Comparison of ENCODE assay signal across 11 mouse cellular contexts in the genomic region with DNA sequence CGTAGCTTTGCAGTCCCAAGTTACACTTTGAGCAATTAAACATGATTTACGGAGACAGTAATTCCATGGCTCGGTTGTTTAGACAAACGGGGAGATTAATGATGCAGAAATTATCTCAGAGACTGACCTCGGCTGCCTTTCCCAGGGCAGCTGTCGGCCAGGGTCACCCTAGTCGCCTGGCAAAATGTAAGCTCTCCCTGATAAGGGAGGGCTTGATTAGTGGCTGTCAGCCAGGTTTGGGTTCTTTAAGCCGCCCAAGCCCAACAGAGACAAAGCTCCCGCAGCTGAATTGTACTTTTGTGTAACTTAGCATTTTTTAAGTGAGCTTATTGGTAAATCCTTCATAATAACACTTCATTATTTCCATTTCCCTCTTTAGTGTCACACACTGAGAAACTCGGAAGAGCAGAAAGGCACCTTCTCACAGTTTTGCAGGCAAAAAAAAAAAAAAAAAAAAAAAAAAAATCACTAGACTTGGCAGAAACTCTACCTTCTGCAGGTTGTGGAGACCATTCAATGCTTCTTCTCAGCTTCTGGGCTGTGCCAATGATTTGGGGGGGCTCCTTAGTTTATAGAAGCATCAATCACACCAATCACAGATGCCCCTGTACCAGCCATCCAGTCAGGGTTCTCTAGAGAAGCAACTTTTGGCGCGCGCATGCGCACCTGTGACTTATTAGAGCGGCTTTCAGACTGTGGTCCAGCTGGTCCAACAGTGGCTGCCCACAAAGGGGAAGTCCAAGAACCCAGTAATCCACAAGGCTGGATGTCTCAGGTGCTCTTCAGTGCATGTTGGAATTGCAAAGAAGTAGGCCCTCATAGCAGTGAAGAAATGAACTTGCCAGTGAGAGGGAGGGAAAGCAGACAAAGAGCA. TPM values are rescaled to one million over a fixed set of nuclear protein-coding genes. Genes with fewer than 3 reads are reported as not detected.
DNase-seq lines count a peak whose midpoint lies in the region; ATAC-seq and TF ChIP-seq lines count a peak whose summit lies in the region.
"Had no signal": no experiment of that assay in that cellular context is flagged by ENCODE, and none has a peak within 500 bp of the region (broad histone marks: within the 10 kb centered on the region; RNA-seq: fewer than 3 reads in every experiment).

No protein-coding gene starts in this region.

- H3K27ac ChIP-seq in hindbrain, embryonic 16.5 days (ENCODE audit: low read depth, low read length) = no peak overlapping the region
- H3K27ac ChIP-seq in hindbrain, embryonic 13.5 days = no peak overlapping the region
- no peak overlapping the region for H3K27ac ChIP-seq in heart, embryonic 10.5 days
- no peak overlapping the region for H3K27ac ChIP-seq in kidney, postnatal 0 days
- no peak overlapping the region for H3K27ac ChIP-seq in forebrain, embryonic 11.5 days (ENCODE audit: low read depth, low read length)
- H3K27ac ChIP-seq: hindbrain, embryonic 15.5 days; neural tube, embryonic 12.5 days had no signal

- no peak overlapping the region for H3K9ac ChIP-seq in hindbrain, embryonic 16.5 days (ENCODE audit: low read depth, low read length)
- H3K9ac ChIP-seq in hindbrain, embryonic 13.5 days = no peak overlapping the region
- H3K9ac ChIP-seq in kidney, postnatal 0 days (ENCODE audit: low read depth, low read length) = no peak overlapping the region
- no peak overlapping the region for H3K9ac ChIP-seq in forebrain, embryonic 11.5 days (ENCODE audit: low read length)
- H3K9ac ChIP-seq: hindbrain, embryonic 15.5 days; neural tube, embryonic 12.5 days had no signal

- no peaks in the 10 kb centered on the region for H3K36me3 ChIP-seq in hindbrain, embryonic 16.5 days (ENCODE audit: control insufficient read depth, insufficient read depth, low read length)
- no peaks in the 10 kb centered on the region for H3K36me3 ChIP-seq in hindbrain, embryonic 13.5 days
- no peaks in the 10 kb centered on the region for H3K36me3 ChIP-seq in heart, embryonic 10.5 days
- no peaks in the 10 kb centered on the region for H3K36me3 ChIP-seq in kidney, postnatal 0 days (ENCODE audit: insufficient read depth, low read length)
- H3K36me3 ChIP-seq in forebrain, embryonic 11.5 days (ENCODE audit: control insufficient read depth, insufficient read depth, low read length) = no peaks in the 10 kb centered on the region
- H3K36me3 ChIP-seq: hindbrain, embryonic 15.5 days; neural tube, embryonic 12.5 days had no signal

- H3K4me1 ChIP-seq in hindbrain, embryonic 16.5 days (ENCODE audit: control insufficient read depth, insufficient read depth, low read depth, low read length) = peaks cover 3% of the 10 kb centered on the region
- H3K4me1 ChIP-seq in hindbrain, embryonic 13.5 days (replicated peaks) = peaks cover 8% of the 10 kb centered on the region; the same call in 1 of the 2 replicates
- peaks cover 15% of the 10 kb centered on the region for H3K4me1 ChIP-seq in heart, embryonic 10.5 days
- H3K4me1 ChIP-seq in kidney, postnatal 0 days (replicated peaks; ENCODE audit: insufficient read depth, low read length) = no peaks in the 10 kb centered on the region; the same call in 1 of the 2 replicates
- H3K4me1 ChIP-seq in forebrain, embryonic 11.5 days (replicated peaks; ENCODE audit: control insufficient read depth, insufficient read depth, low read length) = no peaks in the 10 kb centered on the region
- H3K4me1 ChIP-seq: hindbrain, embryonic 15.5 days; neural tube, embryonic 12.5 days had no signal

- H3K9me3 ChIP-seq in hindbrain, embryonic 16.5 days (ENCODE audit: control insufficient read depth, low read length) = no peaks in the 10 kb centered on the region
- no peaks in the 10 kb centered on the region for H3K9me3 ChIP-seq in hindbrain, embryonic 13.5 days
- no peaks in the 10 kb centered on the region for H3K9me3 ChIP-seq in heart, embryonic 10.5 days
- no peaks in the 10 kb centered on the region for H3K9me3 ChIP-seq in kidney, postnatal 0 days (replicated peaks; ENCODE audit: low read length)
- no peaks in the 10 kb centered on the region for H3K9me3 ChIP-seq in forebrain, embryonic 11.5 days (ENCODE audit: control insufficient read depth, low read length)
- H3K9me3 ChIP-seq: hindbrain, embryonic 15.5 days; neural tube, embryonic 12.5 days had no signal

- WGBS in hindbrain, embryonic 16.5 days = 45% methylated on average over 15 of the region's 15 CpGs
- WGBS in hindbrain, embryonic 13.5 days = 49% methylated on average over 15 of the region's 15 CpGs
- WGBS in heart, embryonic 10.5 days = 36% methylated on average over 15 of the region's 15 CpGs
- WGBS in kidney, postnatal 0 days = 31% methylated on average over 15 of the region's 15 CpGs
- WGBS in forebrain, embryonic 11.5 days = 58% methylated on average over 15 of the region's 15 CpGs

- TF ChIP-seq CTCF in kidney, postnatal 0 days (IDR thresholded peaks at IDR 0.05; ENCODE audit: low read depth) = no peak

- no peak for DNase-seq in heart, embryonic 10.5 days (ENCODE audit: low spot score)
- DNase-seq in kidney, postnatal 0 days (ENCODE audit: low spot score) = peak; percentile 83
- DNase-seq in ovary, postnatal 36 days (ENCODE audit: low spot score) = peak; percentile 76
- no peak for DNase-seq in frontal cortex, postnatal 14 days (ENCODE audit: low spot score in 2 of 2)
- DNase-seq in forebrain, embryonic 11.5 days (ENCODE audit: low spot score) = no peak
- DNase-seq: cerebellum, adult 11 months had no signal

- no peak for ATAC-seq in hindbrain, embryonic 16.5 days
- ATAC-seq in hindbrain, embryonic 13.5 days (ENCODE audit: low FRiP score) = no peak
- ATAC-seq in kidney, postnatal 0 days (replicated peaks; ENCODE audit: low FRiP score, low read depth) = peak; percentile 73
- no peak for ATAC-seq in activated CD4-positive, CD25-positive, alpha-beta regulatory T cell, adult 4 months
- no peak for ATAC-seq in forebrain, embryonic 11.5 days (replicated peaks; ENCODE audit: low FRiP score)

- peak overlapping the region; percentile 20 for H3K4me2 ChIP-seq in hindbrain, embryonic 16.5 days (ENCODE audit: low read length)
- no peak overlapping the region for H3K4me2 ChIP-seq in hindbrain, embryonic 13.5 days
- peak overlapping the region; percentile 35 for H3K4me2 ChIP-seq in kidney, postnatal 0 days (ENCODE audit: low read length)
- H3K4me2 ChIP-seq in forebrain, embryonic 11.5 days (ENCODE audit: low read depth, low read length, severe bottlenecking) = no peak overlapping the region
- H3K4me2 ChIP-seq: hindbrain, embryonic 15.5 days; neural tube, embryonic 12.5 days had no signal

- no peak overlapping the region for H3K4me3 ChIP-seq in hindbrain, embryonic 16.5 days (ENCODE audit: low read length)
- no peak overlapping the region for H3K4me3 ChIP-seq in hindbrain, embryonic 13.5 days
- peak overlapping the region; percentile 42 for H3K4me3 ChIP-seq in heart, embryonic 10.5 days
- no peak overlapping the region for H3K4me3 ChIP-seq in kidney, postnatal 0 days (replicated peaks; ENCODE audit: low read depth, low read length)
- H3K4me3 ChIP-seq in forebrain, embryonic 11.5 days (ENCODE audit: low read depth, low read length) = no peak overlapping the region
- H3K4me3 ChIP-seq: hindbrain, embryonic 15.5 days; neural tube, embryonic 12.5 days had no signal

- H3K27me3 ChIP-seq in hindbrain, embryonic 16.5 days (replicated peaks; ENCODE audit: control insufficient read depth, insufficient read depth, low read length) = no peaks in the 10 kb centered on the region
- no peaks in the 10 kb centered on the region for H3K27me3 ChIP-seq in hindbrain, embryonic 13.5 days
- H3K27me3 ChIP-seq in heart, embryonic 10.5 days (ENCODE audit: insufficient read depth, poor library complexity, severe bottlenecking) = no peaks in the 10 kb centered on the region
- no peaks in the 10 kb centered on the region for H3K27me3 ChIP-seq in kidney, postnatal 0 days (ENCODE audit: insufficient read depth, low read length)
- no peaks in the 10 kb centered on the region for H3K27me3 ChIP-seq in forebrain, embryonic 11.5 days (ENCODE audit: control insufficient read depth, insufficient read depth, low read length)
- H3K27me3 ChIP-seq: hindbrain, embryonic 15.5 days; neural tube, embryonic 12.5 days had no signal

RNA-seq across cellular contexts. Expression of gene Arg1, which starts 32.0 kb away (rescaled TPM):
- polyA plus RNA-seq in hindbrain, embryonic 16.5 days (2015; fragmentation: Nextera tagmentation; extraction: Ambion mirVana) = 3.2 and 3.4 TPM in 2 replicates
- polyA plus RNA-seq in hindbrain, embryonic 13.5 days (2015; fragmentation: Nextera tagmentation; extraction: Ambion mirVana) = 2.6 and 3.5 TPM in 2 replicates
- polyA plus RNA-seq in heart, embryonic 10.5 days (2016; fragmentation: Nextera tagmentation; extraction: Ambion mirVana) = 1.4 and 12.7 TPM in 2 replicates
- 1.6 and 2.0 TPM in 2 replicates for polyA plus RNA-seq in kidney, postnatal 0 days (2015; fragmentation: Nextera tagmentation; extraction: Ambion mirVana)
- 1 to 10 TPM; 1.2 TPM for polyA plus RNA-seq in activated CD4-positive, CD25-positive, alpha-beta regulatory T cell, adult 4 months (2017; shearing (Covaris generic))
- polyA plus RNA-seq in forebrain, embryonic 11.5 days (2014; fragmentation: Nextera tagmentation; extraction: Ambion mirVana) = 1.5 and 2.3 TPM in 2 replicates

Comparison
In these comparisons a context has a peak if more than half of its experiments do, and no peak if none do; other contexts are left out.
1. H3K4me2 ChIP-seq: peak in hindbrain, embryonic 16.5 days (single experiment) and kidney, postnatal 0 days (single experiment); none in hindbrain, embryonic 13.5 days (single experiment) and forebrain, embryonic 11.5 days (single experiment).
2. DNase-seq: peak in kidney, postnatal 0 days (single experiment) and ovary, postnatal 36 days (single experiment); none in heart, embryonic 10.5 days (single experiment), frontal cortex, postnatal 14 days (0 of 2) and forebrain, embryonic 11.5 days (single experiment).